Mouse (Mus musculus) ovary, adult 2 months (tissue): ENCODE results near the gene Tet2. TPM values are rescaled to one million over a fixed set of nuclear protein-coding genes. Genes with fewer than 3 reads are reported as not detected.

ENCODE experiments used
- polyA plus RNA-seq: library from polyadenylated mRNA; depleted of rRNA; stranded (reverse); fragments of >200 nt; gene quantifications from 2 replicates; pipeline ENCODE4 v1.2.3, GENCODE M21; 2012; rRNA removed

The Tet2 gene
- polyA plus RNA-seq, result 8.2 and 15.8 TPM in 2 replicates

GRCm38 (mm10) chr3:133544551-133545303 lies at the start of gene Tet2:
Tet2 (minus strand) TSS chr3:133545139.

Other genes with a start within 250 kb of the Tet2 start
- 42.2 and 105 TPM in 2 replicates for gene Ppa2, start 235.0 kb downstream of the Tet2 start, polyA plus RNA-seq